Mouse (Mus musculus): ENCODE measurements around the gene Slit3.

- TF ChIP-seq POLR2AphosphoS5 (IDR thresholded peaks at IDR 0.05; ENCODE audit: insufficient replicate concordance, low read depth, low read length), result no peak
- TF ChIP-seq CTCF (IDR thresholded peaks at IDR 0.05; ENCODE audit: low read depth, low read length), result no peak
Measured at GRCm38 (mm10) chr11:35522802-35523452, 401.9 kb downstream of the Slit3 start.

All from G1E (cell line).